Mouse (Mus musculus) adrenal gland (tissue): ENCODE measurements around the gene Plin5.

Experiments used
- intact Hi-C: fragments of 180-260 bp; cut with DNase I; formaldehyde crosslinking; loops from one replicate; pipeline ENCODE4 v1.15.1; 2025

The Plin5 gene

GRCm38 (mm10) chr17:56133457-56134363 is 16.3 kb upstream of the Plin5 start:
- intact Hi-C loops, result loop anchor here (1.0 to 2.0 kb wide), 2 partner anchors 25 to 122 kb away; no protein-coding TSS in a partner anchor

GRCm38 (mm10) chr17:56132661-56133060 is 15.3 kb upstream of the Plin5 start:
- intact Hi-C loops, result loop anchor here (1.0 to 2.0 kb wide), 2 partner anchors 26 to 123 kb away; no protein-coding TSS in a partner anchor

- intact Hi-C loops, result loop anchor here (2.0 kb wide), 1 partner anchor 27 kb away; no protein-coding TSS in a partner anchor
These were observed 14.4 kb upstream of the Plin5 start for GRCm38 (mm10) chr17:56131814-56132213.

GRCm38 (mm10) chr17:56131136-56131535 is 13.7 kb upstream of the Plin5 start:
- intact Hi-C loops, result no loop called here

- intact Hi-C loops, result no loop called here
These were observed 10.8 kb upstream of the Plin5 start for GRCm38 (mm10) chr17:56128246-56128645.

- intact Hi-C loops, result no loop called here
These were observed 8.8 kb upstream of the Plin5 start for GRCm38 (mm10) chr17:56126175-56126574.

- intact Hi-C loops, result no loop called here
These were observed 7.9 kb upstream of the Plin5 start for GRCm38 (mm10) chr17:56125276-56125630.

- intact Hi-C loops, result no loop called here
These were observed 7.2 kb upstream of the Plin5 start for GRCm38 (mm10) chr17:56124377-56125275.

GRCm38 (mm10) chr17:56123681-56124340 is 6.4 kb upstream of the Plin5 start:
- intact Hi-C loops, result no loop called here

- intact Hi-C loops, result no loop called here
These were observed 5.8 kb upstream of the Plin5 start for GRCm38 (mm10) chr17:56123161-56123560.

GRCm38 (mm10) chr17:56121826-56122225 is 4.4 kb upstream of the Plin5 start, which contains the start of gene Lrg1:
TSS of gene Lrg1 (minus strand) at chr17:56122001.
- intact Hi-C loops, result no loop called here

- intact Hi-C loops, result no loop called here
These were observed 2.8 kb upstream of the Plin5 start for GRCm38 (mm10) chr17:56119981-56120880.

GRCm38 (mm10) chr17:56119431-56119830 is 2.0 kb upstream of the Plin5 start:
- intact Hi-C loops, result no loop called here

- intact Hi-C loops, result no loop called here
These were observed 1.2 kb downstream of the Plin5 start for GRCm38 (mm10) chr17:56116193-56116592.

- intact Hi-C loops, result no loop called here
These were observed 4.7 kb downstream of the Plin5 start for GRCm38 (mm10) chr17:56112743-56113142.

GRCm38 (mm10) chr17:56111864-56112263 is 5.5 kb downstream of the Plin5 start:
- intact Hi-C loops, result no loop called here

GRCm38 (mm10) chr17:56111021-56111420 is 6.4 kb downstream of the Plin5 start:
- intact Hi-C loops, result no loop called here

- intact Hi-C loops, result no loop called here
These were observed 6.8 kb downstream of the Plin5 start for GRCm38 (mm10) chr17:56110571-56110970.

- intact Hi-C loops, result no loop called here
These were observed 8.0 kb downstream of the Plin5 start, which contains the start of gene Plin4 for GRCm38 (mm10) chr17:56109219-56110051. TSS of gene Plin4 (minus strand) at chr17:56109803.
